Mouse (Mus musculus) urinary bladder, postnatal 36 days (tissue): Measurements from ENCODE around the gene Negr1.
A peak's percentile ranks its signal among the peaks of the same experiment; 100 is the strongest.

Experiments
- DNase-seq, 2 experiments: peaks; one replicate each; pipeline ENCODE4 v3.0.0; 2022; ENCODE audit warnings: low spot score in 2 of 2, mixed read lengths in 1 of 2

Negr1 gene

GRCm38 (mm10) chr3:156903925-156904576 lies 342.5 kb downstream of the Negr1 start:
- no peak for DNase-seq

DNA sequence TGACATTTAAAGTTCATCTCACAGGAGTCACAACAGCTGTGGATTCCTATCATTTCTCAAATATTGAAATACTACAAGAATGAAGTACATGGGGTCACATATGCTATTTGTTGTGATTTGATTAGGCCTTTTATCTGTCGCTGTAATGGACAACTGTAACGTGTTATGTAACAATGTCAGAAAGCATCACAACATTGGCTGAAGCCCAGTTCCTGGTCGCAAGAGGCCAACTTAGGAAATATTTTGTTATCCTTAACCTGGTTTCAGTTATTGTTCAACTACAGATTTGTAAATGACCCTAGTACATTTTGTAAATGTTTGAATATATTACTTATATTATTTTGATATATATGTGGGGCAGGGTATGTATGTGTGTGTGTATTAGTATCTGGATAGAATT lies 351.2 kb downstream of the Negr1 start:
- DNase-seq: peak in 1 of 2 experiments; percentile 36

GRCm38 (mm10) chr3:156921369-156921768 lies 359.8 kb downstream of the Negr1 start:
- no peak for DNase-seq

DNA sequence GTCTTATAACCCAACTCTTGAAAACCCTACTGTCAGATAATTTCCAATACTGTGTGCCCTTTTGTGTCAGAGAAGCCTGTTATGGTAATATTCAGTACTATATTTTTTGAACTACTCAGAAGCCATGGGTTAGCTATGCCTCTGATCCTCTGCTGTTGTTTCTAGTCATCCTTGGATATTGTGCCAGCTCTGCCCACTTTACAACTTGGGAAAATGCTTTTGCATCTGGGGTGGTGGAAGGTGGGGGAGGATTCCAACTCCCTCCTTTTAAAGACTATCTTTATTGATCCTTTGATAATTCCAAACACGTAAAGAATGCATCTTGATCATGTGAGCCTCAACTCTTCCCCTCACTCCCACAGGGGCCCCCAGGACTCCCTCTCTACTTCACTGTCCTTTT lies 361.6 kb downstream of the Negr1 start:
- DNase-seq: no peak

DNA sequence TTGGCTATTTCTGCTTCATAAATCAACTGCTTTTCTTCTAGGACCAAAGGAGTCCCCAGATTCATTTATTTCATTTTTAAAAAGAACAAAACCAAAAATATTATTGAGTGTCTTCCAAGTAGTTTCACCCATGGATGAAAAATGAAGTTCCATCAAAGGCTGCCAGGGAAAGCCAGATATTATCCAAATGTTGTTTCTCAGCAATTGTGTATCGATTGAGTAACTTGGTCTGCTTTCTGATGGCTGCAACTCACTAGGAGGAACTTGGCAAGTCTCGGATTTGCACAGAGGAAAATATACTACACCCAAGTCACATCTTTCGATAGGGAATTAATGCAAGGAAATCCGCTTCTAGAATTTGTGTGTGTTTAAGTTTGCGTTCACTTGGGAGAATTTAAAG lies 363.5 kb downstream of the Negr1 start:
- no peak for DNase-seq

DNA sequence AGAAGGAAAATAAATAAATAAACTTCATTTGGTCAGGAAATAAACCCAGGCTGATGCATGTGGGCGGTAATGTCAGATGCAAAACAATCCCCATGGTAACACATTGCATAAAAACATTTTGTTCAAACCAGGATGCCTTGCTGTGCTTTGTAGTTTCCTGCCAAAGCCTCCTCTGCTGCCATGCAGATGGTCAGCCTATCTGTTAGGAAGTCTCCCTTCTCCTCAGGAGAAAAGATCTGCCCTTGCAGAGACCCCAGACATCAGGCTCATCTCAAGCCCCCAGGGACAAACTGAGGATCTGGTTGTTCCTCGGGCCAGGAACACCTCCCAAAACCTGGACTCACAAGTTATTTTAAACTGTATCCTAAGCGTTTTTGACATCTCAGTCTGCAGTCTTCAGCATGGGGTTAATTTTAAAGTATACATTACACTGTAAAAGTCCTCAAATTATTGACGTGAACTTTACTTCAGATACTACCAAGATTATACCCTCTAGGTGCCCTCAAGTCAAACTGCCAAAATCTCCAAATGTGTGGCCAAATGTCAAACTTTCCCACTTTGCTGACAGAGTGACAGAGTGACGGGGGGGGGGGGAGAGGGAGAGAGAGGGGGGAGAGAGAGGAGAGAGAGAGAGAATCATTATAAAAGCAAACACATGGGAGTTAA lies 366.9 kb downstream of the Negr1 start:
- no peak for DNase-seq

GRCm38 (mm10) chr3:156929062-156929397 lies 367.4 kb downstream of the Negr1 start:
- DNase-seq: no peak

DNA sequence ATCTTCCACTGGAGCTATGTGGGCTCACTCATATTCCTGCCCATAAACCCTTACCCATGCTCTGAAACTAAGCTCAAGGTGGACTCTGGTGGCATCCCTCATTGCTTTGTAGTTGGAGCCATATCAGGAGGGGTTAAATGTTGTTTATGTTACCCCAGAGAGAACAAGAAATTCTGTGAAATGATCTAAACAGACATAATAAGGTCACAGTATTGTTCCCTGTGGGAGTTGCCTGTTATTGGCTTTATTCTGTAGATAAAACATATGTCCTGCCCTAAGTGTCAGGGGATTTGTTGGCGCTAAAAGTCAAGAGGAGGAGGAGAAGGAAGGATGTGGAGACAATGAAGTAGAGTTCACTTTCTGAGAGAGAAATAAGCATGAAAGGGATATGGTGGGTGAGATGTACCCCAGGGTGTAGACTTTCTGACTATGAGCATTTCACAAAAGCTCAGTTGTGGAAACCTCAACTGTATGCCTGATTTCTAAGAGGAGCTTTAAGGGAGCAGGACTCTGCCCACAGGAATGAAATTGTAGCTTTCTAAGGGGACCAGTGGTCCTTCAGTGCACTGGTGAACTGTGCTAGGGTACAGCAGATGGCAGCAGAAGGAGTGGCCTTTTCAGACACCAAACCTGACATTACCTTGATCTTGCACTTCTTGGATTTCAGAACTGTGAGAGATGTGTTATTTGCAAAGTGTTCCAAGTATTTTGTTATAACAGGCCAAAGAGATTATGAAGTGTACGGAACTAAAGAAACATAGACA lies 368.3 kb downstream of the Negr1 start:
- no peak for DNase-seq

- no peak for DNase-seq
These were observed 369.4 kb downstream of the Negr1 start for GRCm38 (mm10) chr3:156931011-156931410.

- no peak for DNase-seq
These were observed 369.9 kb downstream of the Negr1 start for GRCm38 (mm10) chr3:156931540-156931939.

DNA sequence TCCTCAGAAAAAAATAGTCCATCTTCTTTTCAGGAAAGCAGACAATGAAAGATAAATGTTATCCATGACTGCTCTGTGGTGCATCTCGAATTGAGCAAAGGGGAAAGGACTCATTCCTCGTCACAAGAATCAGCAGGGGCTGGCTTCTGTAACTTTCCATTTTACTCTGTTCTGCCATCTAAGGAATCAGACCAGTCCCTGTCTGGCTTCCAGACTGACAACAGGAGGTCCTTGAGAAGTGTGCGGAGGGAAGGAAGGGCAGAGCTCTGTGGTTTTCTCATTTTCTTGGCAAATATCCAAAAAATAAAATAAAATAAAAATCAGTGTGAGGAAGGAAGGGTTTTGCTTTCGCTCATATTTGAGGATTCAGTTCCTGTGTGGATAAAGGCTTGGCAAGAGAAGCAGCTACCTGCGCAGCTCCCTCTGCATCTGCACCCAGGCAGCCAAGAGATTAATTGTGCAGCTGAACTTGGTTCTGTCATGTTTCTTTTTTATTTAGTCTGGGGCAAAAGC lies 373.2 kb downstream of the Negr1 start:
- no peak for DNase-seq

GRCm38 (mm10) chr3:156947404-156947803 lies 385.8 kb downstream of the Negr1 start:
- DNase-seq: no peak

- DNase-seq: no peak
These were observed 391.4 kb downstream of the Negr1 start for GRCm38 (mm10) chr3:156952970-156953369.

GRCm38 (mm10) chr3:156955094-156955493 lies 393.5 kb downstream of the Negr1 start:
- DNase-seq: no peak

DNA sequence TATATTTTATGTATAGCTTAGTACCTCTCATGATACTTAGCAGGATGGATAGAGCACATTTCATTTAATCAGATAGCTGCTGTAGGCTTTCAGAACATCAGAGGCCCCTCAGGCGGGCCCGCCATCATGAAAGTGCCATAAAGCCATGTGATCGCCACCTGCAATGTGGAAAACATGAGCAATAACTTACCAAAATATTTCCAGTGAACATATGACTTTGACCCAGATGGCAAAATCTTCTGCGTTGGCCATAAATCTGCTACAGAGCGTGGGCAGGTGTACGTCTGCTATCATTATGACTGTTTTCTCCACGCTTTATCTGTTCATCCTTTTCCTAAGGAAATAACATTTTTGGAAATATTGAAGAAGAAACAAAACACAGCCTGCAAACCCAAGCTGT lies 397.0 kb downstream of the Negr1 start:
- DNase-seq: no peak

DNA sequence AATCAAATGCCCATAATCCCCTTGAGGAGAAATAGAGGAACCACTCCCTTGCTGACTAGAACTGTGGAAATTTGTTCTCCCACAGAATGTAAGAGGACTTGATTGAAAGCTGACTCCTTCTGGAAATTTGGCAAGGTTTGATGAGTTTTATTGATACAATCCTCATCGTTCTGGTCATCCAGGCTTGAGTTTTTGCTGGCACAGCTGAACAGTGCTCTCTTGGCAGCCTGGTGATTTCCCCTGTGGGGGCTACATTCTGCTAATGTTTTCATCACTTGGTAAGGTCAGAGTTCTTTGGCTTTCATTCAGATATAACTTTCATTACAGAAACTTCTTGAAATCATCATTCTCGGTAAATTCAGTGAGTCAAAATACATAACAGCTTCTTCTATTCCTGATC lies 407.2 kb downstream of the Negr1 start:
- peak in 1 of 2 experiments; percentile 4 for DNase-seq

DNA sequence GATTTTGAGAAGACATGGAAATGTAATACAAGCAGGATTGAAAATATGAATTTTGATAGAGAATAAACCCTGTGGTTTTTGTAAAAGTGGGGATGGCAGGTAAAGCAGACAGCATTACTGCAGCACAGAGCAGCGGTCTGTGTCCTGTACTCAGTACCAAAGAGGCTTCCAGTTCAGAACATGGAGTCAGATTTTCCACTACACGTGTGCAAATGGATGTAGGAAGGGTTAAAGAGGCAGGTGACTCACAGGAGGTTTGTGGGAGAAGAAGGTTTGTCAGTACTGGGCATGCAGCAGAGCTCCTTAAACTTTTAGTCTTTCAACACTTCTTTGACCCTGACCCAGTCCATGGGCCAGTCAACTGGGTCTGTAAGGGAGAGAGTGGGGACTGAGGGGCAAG lies 409.5 kb downstream of the Negr1 start:
- no peak for DNase-seq

DNA sequence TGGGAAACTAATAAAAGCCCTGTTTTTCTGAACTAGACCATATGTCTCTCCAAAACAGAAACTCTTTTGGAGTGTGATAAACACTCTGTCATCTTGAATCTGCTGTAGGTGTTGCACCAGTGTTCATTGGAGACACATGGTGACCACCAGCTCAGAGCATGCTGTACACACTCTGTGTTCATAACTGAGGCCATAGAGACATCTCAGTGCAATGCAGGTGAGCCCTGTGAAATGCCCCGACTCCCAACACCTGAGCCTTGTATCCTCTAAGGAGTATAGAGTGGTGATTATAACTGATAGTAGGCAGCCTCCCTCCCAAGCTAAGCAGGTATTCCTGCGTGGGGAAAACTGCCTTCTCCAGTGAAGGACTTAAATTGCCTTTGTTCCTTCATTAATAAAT lies 415.2 kb downstream of the Negr1 start:
- DNase-seq: no peak

DNA sequence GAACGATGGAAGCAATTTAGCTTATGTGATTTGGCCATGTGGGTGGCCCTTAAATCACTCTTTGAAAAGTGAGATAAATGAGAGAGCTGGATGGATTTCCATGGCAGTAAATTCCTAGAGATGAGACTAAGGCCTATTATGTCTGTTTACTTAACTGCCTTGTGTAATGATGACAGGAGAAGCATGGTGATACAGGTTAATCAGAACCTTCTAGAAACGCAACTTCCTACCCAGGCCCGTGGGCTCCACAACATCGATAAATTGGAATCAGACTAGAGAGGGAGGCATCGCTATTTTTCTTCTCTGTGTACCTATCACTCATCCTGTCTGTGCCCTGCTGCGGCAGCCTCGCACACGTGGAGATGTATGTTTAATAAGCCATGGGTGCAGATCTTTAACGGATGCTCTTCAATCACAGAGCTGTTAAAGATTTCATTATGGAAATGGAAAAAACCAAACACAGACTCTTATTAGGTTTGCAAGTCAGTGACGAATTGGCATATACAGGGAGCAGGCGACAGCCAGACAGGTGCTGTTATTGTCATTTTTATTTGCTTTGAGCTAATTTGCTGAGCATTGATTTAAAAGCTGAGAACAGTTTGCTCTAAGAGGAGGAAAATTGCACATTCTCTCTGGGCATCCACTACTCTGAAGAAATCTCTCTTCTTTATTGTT lies 418.6 kb downstream of the Negr1 start:
- no peak for DNase-seq

GRCm38 (mm10) chr3:156982102-156982501 lies 420.5 kb downstream of the Negr1 start:
- DNase-seq: no peak

GRCm38 (mm10) chr3:156987113-156987512 lies 425.5 kb downstream of the Negr1 start:
- DNase-seq: no peak

GRCm38 (mm10) chr3:156992171-156992570 lies 430.6 kb downstream of the Negr1 start:
- DNase-seq: no peak
